Mouse (Mus musculus): ENCODE results near the gene Armc7. TPM values are rescaled to one million over a fixed set of nuclear protein-coding genes. Genes with fewer than 3 reads are reported as not detected.

Gene Armc7
- 1 to 10 TPM in 1 of 2 experiments, under 1 TPM in 1; 0.82 to 1.3 TPM for total RNA-seq (2021)
- long read RNA-seq, experiment 1, partial matches to known transcripts = 0 of 2 reads
- long read RNA-seq, experiment 1, other reads (novel, unspliced or antisense) = 0 of 2 reads
- long read RNA-seq, experiment 2, partial matches to known transcripts = 0 of 2 reads
- long read RNA-seq, experiment 2, other reads (novel, unspliced or antisense) = 0 of 2 reads

GRCm38 (mm10) chr11:115475025-115475757, at the start of gene Armc7:
TSS of gene Armc7 (plus strand) at chr11:115475667.
- DNase-seq (ENCODE audit: low spot score) = peak; percentile 97

- no peak for DNase-seq (ENCODE audit: low spot score)
These were observed 49.8 kb upstream of the Armc7 start for GRCm38 (mm10) chr11:115425671-115426070.

GRCm38 (mm10) chr11:115427482-115428331, 47.8 kb upstream of the Armc7 start:
- DNase-seq (ENCODE audit: low spot score) = peak; percentile 67

DNA sequence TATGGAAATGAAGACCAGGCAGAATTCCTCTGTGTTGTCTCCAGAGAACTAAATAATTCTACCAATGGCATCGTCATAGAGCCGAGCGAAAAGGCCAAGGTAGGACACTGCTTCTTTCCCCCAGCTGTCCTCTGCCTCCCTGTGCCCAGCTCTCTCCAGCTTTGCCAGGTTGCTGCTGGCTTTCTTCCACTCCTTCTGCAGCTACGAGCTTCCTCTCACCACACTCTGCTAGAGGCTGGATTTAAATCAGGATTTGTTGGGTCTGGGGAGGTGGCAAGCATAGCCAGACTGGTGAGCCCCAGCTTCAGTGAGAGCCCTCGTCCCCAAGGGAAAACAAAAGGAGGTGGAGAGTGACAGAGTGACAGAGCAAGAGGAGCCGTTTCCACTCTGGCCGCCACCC, 46.2 kb upstream of the Armc7 start:
- DNase-seq (ENCODE audit: low spot score) = no peak

DNA sequence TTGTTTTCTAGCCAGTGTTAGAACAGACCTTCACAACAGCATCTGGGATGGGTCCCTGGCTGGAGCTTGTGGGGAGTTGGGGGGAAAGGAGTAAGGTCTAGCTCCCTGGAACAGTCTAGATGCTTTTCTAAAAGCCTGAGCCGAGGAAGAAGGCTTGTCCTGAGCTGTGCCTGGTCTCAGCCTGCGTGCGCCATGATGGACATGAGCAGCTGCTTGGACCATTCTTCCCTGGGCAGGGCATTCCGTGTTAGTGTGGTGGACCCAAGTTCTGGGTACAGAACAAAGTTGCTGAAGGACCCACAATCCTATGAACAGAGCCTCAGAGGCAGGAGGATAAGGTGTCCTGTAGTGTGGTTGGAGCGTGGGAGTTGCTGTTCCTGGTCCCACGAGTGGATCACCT, 44.9 kb upstream of the Armc7 start:
- DNase-seq (ENCODE audit: low spot score) = no peak

DNA sequence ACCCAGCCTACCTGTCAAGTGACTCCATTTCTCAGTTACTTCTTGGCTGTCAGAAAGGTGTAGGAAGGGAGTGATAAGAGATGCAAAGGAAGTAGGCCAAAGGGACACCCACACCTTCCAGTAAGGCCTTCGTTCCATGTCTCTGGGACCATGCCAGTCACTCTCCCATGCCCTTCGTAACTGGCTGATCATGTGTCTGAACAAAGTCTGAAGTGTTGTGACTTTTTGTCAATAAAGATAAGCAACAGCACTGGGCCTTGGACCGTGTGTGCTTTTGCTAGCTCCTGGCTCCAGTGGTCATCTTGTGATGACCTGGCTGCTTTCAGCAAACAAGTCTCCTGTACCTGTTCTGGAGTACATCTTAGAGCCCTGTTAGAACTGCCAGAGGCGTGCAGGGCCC, 42.7 kb upstream of the Armc7 start:
- no peak for DNase-seq (ENCODE audit: low spot score)

- no peak for DNase-seq (ENCODE audit: low spot score)
These were observed 42.1 kb upstream of the Armc7 start for GRCm38 (mm10) chr11:115433342-115433741.

- DNase-seq (ENCODE audit: low spot score) = no peak
These were observed 39.7 kb upstream of the Armc7 start for GRCm38 (mm10) chr11:115435596-115436337.

GRCm38 (mm10) chr11:115437571-115438122, 37.8 kb upstream of the Armc7 start:
- no peak for DNase-seq (ENCODE audit: low spot score)

- DNase-seq (ENCODE audit: low spot score) = no peak
These were observed 36.1 kb upstream of the Armc7 start for GRCm38 (mm10) chr11:115439326-115439725.

DNA sequence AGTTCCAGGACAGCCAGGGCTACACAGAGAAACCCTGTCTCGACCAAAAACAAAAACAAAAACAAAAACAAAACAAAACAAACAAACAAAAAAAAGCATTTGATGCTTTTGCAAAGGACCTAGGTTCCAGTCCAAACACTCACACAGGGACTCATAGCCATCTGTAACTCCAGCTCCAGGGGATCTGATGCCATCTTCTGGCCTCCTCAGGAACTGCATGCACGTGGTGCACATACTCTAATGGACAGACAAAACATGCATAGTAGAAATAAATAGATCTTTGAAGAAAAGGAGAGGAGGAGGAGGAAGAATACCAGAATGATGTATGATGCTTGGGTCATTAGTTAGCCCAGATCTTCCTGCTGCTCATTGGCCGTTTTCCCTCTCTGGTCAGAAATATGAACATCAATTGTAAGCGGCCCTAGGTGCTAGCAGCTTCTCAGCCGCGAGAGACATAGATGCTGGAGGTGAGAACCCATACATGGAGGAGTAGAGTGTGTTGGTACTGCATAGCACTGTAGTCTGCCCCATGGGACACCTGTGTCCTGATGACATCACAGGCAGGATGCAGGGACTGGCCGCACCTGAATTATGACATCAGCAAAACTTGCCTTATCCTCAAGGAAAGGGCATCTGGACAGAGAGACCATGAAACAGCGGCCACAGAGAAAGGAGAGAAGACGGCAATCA, 35.4 kb upstream of the Armc7 start, which contains the start of gene Trim80:
Gene Trim80 (plus strand): TSS at position 640 of the 690 bp plus-strand sequence.
- DNase-seq (ENCODE audit: low spot score) = no peak

- DNase-seq (ENCODE audit: low spot score) = no peak
These were observed 34.0 kb upstream of the Armc7 start for GRCm38 (mm10) chr11:115441417-115441816.

GRCm38 (mm10) chr11:115446906-115447305, 28.6 kb upstream of the Armc7 start:
- no peak for DNase-seq (ENCODE audit: low spot score)

DNA sequence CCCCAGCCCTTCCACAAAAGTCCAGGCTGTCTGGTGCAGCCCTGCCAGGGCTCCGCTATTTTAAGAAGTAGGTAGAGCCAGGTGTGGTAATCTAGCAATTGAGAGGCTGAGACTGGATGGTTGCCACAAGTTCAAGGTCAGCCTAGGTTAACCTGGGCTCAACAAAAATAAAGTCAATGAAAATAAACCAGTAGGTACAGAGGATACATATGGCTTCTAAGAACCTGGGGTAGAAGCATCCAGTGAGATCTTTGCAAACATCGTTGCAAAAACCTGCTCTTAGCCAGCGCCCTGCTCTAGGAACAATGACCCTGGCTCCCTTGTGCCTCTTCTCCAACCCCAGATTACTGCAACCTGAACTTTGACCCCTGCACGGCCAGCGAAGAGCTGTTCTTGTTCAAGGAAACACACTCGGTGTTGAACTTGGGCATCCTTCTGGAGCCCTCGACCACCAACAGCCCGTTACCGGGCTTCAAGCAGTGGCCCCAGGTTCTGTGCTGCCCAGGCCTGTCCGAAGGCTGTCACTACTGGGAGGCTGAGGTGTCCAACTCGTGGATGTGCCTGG, 28.1 kb upstream of the Armc7 start:
- DNase-seq (ENCODE audit: low spot score) = no peak

DNA sequence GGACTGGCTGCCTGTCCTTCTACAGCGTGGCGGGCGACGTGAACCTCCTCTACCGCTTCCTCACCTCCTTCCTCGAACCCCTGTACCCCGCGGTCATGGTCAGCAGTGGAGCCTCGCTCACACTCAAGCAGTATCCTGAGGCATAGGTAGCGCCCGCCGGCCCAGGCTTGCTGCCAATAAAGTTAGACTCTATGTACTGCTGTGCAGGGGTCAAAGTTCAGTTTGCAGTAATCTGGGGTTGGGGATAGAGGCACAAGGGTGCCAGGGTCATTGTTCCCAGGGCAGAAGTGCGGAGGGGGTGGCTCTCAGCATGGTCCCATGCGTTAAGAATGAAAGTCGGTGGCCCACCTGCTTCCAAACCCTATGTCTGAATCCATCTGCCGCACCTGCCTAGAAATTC, 27.4 kb upstream of the Armc7 start:
- DNase-seq (ENCODE audit: low spot score) = no peak

DNA sequence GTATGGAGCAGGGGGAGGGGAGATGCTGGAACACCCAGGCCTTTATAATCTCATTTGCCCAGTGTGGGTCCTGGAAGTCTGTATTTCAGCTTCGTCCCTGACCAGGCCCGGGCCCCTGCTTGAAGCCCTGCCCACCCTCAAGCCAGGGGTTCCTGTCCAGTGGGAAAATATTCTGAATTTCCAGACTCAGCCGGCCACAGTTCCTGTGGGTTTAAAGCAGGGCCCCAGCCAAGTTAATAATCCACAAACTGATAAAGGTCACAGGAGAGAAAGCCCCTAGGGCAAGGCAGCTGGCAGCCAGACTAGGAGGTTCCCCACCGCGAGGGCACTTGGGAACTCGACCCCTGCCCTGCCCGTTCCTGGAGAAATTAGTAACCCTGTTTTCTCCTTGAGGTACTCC, 26.5 kb upstream of the Armc7 start:
- no peak for DNase-seq (ENCODE audit: low spot score)

DNA sequence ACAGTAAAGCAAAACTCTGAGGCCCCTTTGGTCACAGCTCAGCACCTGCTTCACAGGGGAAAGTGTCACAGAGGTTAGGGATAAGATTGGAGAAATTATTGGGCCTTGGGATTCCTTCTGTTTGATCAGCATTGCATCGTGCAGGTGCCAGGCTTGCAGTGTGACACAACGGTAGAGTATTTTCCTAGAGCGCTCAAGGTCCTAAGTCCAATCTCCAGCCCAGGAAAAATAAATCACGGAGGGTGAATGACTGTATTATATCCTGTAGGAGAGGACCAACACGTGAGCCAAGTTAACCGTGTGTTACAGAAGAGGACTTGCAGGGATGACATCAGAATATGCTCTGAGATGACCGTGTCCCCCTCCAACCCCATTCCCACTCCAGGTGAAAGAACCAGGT, 25.3 kb upstream of the Armc7 start:
- no peak for DNase-seq (ENCODE audit: low spot score)

- DNase-seq (ENCODE audit: low spot score) = no peak
These were observed 23.7 kb upstream of the Armc7 start for GRCm38 (mm10) chr11:115451781-115452241.

GRCm38 (mm10) chr11:115452281-115452860, 23.1 kb upstream of the Armc7 start:
- DNase-seq (ENCODE audit: low spot score) = no peak

DNA sequence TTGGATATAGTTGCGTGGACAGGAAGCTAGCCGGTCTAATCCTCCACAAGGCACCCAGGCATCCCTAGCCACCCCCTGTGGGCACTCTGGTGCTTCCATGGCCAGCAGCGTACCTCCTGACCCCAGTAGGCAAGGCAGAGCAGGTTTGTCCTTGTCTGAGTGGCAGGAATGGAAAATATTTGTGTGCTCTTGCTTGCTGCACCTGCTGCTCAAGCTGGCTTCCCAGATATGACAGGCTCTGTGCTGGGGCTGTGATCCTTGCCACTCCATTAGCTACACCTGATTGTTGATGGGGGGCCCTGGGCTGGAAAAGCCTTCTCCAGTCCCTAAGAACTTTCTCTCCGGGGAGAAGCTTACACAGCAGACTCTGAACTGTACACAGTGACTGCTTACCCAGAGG, 22.2 kb upstream of the Armc7 start:
- DNase-seq (ENCODE audit: low spot score) = no peak

Measured in gastrocnemius, adult 18-20 months (tissue).